Mouse (Mus musculus): Measurements from ENCODE around the gene Prkch.

The Prkch gene

DNA sequence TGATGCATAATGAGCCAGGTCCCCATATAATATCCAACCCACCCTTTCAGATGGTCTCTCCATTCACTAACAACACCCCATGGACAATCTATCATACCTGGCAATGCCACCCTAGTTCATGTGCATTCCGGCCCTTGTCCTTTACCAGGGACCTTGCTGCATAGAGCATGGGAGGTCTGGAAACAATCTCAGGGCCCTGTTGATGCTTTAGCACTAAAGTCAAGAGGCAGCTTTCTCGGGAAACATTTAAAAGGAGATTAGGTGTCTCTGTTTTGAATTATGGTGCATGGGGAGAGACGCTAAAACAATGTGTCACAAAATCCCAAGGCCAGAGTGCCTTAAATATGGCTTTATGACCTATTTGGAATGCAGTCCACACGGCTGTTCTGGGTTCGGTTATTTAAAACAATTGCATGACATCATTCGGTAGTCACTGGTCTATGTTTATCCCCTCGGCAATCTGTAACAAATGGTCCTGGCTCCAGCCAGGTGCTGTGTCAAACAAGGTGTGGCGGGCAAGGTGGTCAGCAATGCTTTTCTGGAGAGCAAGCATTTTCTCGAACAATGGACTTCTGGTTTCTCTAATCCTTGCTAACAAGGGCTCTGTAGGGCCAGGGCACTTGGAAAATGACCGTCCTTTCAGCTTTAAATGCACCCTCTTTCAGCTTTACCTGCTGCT, 217.9 kb downstream of the Prkch start:
- DNase-seq (ENCODE audit: low spot score) = no peak

DNA sequence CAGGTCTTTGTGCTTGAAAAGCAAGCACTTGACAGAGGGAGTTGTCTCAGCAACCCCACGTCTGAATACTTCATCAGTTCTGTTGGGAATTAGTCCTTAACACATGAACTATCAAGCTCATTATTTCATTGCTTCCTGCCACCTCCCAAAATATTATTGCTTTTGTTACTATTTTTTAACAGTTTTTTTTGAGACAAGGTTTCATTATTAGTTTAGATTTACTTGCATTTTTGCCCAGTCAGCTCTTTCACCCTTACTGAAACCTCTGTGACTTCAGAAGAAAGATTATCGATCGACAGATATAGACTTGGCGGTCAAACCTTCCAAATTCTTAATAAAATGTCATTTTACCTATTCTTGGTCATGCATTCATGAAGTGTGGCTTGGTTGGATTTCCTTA, 219.3 kb downstream of the Prkch start:
- DNase-seq (ENCODE audit: low spot score) = no peak

DNA sequence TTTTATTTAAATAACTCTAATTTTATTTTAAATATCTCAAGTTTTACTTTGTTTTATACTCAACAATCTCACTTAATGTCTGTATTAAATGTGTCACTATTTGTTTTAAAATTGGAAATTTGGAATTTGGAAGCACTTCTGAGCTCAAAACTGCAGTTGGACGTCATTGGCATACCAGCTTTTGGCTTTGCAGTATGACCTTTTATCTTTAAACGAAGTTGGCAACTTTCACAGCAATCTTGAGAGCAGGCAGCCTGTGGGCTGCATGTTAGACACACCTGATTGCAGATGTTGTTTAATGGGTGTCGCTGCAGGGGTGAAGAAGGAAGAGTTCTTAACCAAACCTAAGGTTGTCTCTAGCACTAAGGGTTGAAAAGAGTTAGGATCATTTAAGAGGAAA, 220.9 kb downstream of the Prkch start:
- no peak for DNase-seq (ENCODE audit: low spot score)

DNA sequence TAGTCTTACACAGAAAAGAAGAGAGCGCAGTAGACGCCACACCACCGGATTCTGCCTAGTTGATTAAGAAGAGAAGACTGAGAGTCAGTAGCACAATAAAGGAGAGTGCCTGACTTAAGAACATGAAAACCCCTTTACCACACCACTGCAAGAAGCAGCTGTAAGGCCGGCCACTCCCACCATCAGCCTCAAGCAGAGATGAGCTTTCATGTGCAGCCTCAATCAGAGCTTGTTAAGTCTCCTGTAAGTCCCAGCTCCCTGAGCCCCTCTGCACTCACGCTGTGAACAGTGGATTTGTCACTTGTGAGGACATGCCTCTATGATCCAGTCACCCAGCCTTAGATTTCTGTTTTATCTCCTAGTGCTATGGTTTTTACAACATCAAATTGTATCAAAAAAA, 221.4 kb downstream of the Prkch start:
- DNase-seq (ENCODE audit: low spot score) = no peak

DNA sequence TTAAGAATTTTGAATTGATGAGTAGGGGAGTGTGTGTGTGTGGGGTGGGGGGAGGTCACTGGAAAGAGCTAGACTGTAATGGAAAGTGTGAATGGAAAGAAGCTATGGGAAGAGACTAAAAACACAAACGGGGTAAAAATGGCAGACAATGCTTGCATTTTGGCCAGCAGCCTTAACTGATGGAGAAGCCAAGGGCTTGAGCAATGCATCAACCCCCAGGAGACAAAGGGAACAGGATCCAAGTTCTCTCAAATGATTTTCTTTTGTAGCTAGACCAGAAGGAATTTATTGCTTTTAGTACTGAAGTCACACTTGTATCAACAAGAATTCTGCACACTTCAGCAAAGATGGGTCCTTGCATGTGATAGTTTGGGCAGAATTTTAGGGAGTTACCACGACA, 222.6 kb downstream of the Prkch start:
- DNase-seq (ENCODE audit: low spot score) = no peak

DNA sequence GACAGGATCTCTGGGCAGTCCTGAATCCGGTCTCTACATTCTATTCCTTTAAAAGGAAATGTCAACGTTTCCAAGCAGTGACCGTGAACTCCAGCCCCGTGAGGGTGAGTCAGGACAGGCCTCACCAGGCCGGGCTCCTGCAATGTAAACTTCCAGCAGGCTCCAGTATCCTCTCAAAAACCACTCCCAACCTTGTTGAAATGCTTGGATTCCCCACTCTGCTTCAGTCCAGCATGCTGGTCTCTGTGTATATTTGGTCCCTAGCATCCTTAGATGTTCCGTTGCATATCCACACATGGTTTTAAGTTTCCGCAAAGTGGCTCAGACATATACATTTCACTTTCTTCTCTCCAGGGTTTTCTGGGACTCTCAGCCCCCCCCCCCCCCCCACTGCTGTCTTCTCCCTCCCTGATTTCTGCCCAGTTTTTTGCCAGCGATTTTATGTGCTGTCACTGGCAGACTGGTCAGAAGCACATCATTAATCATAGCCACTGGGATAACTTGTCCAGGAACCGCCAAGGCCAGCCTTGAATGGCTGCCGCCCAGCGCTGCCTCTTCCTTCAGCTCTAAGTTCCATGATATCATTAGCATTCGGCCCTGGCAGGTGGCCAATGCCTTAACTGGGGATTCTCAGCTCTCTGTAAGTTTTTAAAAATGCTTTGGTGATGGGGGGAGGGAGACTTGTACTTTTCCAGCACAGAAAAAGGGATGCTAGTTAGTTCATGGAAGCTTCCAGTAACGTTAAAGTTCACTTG, 225.6 kb downstream of the Prkch start:
- DNase-seq (ENCODE audit: low spot score) = peak; percentile 84

DNA sequence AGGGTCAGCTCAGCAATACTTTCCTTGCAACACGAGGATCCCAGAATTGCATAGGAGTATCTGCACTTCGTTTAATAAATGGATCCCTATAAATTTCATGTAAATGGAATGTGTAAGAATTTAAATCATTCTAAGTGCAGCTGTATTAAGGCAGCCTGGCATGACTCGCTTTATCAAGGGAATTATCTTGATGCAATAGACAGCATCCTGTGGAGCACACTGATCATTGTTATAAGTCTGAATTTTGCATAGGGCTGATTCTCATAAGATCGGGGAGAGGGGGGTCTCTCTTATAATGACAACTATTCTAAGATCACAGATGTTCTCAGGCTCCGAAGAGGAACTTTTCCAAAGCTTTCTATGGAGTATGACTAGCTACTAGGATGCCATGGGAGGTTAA, 226.3 kb downstream of the Prkch start:
- no peak for DNase-seq (ENCODE audit: low spot score)

DNA sequence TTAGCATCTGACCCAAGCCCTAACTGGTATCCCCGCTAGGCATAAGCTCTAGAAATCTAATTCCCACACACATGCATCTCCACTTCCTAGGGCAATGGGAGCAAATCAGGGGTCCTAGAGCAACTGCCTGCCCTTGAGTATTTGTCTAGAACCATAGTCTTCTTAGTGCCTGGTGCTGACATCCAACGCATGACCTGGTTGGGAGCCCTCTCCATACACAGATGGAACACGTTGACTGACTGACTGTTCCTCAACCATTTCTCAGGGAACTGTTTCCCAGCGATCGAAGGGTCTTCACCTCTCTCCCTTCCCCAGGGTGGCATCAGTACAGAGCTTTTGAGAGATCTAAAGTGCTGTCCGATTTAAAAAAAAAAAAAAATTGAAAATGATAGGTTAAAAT, 227.6 kb downstream of the Prkch start:
- no peak for DNase-seq (ENCODE audit: low spot score)

DNA sequence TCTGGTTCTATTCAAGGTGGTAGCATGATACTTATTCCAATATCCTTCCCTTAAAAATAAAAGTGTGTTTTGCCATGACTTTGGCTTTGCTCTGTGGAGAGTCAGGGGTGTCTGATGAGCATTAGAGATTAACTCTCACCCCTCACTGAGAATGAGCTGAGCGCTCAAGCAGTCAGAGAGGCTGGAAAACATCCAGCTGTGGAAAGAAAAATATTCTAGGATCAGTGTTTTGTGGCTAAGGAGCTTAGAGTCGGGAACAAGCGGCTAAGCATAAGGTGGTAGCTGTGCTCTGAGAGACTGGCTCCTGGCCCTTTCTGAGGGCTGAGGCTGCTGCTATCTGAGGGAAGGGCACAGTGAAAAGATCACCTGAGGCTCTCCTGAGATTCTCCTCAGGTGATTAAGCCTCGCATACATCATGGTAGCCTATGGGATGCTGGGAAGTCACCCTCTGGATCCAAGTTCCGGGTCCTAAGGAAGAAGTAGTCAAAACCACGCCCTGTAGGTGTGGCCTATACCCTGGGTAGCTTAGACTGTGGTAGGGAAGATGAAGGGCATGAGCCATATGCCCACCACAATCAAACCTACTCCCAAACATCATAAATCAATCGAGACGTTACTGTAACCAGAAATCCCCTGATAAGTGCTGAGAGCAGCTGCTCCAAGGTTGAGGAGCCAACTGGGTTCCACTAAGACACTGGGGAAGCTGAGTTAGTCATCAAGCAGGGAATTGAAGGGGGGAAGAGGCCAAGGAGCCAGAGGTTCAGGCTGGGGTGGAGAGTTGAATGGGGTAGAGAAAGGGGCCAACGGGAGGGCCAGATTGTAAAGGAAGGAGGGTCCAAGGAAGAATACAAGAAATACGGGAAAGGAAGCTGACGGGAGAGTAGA, 228.7 kb downstream of the Prkch start:
- no peak for DNase-seq (ENCODE audit: low spot score)

DNA sequence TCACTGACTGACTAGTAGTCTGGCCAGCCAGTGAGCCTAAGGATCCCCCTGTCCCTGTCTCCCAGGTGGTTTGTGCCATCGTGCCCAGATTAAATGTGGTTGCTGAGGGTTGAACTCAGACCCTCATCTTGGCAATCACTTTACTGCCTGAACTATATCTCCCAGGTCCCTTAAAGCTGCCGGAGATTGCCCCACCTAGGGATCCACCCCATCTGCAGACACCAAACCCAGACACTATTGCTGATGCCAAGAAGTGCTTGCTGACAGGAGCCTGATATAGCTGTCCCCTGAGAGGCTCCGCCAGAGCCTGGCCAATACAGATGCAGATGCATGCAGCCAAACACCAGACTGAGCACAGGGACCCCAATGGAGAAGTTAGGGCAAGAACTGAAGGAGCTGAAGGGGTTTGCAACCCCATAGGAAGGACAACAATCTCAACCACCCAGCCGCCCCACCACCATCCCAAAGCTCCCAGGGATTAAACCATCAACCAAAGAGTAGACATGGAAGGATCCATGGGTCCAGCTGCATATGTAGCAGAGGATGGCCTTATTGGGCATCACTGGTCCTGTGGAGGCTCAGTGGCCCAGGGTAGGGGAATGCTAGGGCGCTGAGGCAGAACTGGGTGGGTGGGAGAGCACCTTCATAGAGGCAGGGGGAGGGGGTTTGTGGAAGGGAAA, 229.6 kb downstream of the Prkch start:
- DNase-seq (ENCODE audit: low spot score) = no peak

DNA sequence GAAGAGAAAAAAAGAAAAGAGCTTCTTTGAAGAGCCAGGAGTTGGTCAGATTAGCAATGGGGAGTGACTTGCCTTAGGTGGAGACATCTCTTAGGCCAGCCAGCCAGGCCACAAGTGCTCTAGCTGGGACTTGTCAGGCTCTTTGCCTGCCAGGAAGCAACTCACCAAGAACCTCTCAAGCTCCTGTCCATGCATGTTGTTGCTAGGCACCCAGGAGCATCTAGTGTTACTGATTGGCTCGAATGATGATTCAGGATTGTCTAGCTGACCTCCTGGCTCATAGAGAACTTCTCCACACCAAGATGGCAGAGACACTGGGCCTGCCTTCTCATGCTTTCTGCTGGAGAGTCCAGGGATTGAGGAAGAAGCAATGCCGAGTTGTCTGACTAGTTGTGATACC, 230.3 kb downstream of the Prkch start:
- DNase-seq (ENCODE audit: low spot score) = no peak

DNA sequence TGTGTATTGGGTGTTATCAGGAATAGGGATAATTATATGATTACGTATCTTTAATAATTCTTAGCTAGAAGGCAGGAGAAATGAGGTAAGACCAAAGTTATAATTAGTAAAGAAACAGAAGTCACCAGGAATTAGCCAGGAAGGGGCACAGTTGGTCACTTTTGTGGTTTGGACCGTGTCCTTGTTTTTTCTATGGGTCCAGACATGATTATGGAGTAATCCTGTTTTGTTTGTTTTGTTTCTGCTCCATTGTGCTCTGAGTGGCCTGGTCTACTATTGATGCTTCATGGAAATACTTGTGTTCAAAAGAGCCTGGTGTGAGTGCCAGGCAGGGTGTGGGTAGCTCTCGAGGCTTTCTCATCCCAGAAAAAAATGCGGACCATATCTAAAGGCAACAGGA, 230.9 kb downstream of the Prkch start:
- no peak for DNase-seq (ENCODE audit: low spot score)

DNA sequence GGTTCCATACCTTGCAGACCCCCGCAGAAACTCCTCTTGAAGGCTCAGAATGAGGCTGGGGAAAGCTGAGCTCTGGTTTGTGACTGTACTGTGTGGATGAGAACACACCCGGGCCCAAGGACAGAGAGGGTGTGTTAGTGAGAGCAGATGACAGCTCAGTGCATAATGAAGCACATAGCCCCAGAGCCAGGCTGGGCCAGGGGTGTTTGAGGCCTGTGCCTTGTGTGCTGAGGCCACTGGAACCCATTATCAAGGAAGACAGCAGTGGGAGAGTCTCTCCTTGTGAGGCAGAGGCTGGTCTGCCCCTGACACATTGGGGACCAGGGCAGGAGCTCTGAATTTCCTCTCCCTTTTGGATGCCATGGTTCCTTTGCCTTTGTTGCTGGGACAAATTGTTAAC, 231.3 kb downstream of the Prkch start:
- DNase-seq (ENCODE audit: low spot score) = no peak

DNA sequence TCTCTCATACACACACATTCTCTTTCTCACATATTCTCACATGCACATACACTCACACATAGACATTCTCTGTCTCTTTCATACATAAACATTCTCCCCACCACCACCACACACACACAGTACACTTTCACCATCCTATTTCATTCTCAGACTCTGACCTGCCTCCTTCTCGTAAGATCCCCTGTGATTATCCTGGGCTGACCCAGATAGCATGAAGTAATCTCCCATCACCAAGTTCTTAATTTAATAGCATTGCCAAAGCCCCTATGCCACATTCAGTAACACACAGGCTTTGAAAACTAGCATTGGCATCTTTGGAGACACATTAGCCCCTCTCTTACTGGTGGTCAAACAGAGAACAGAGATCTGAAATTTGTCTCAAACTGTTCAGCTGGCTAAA, 232.3 kb downstream of the Prkch start:
- DNase-seq (ENCODE audit: low spot score) = no peak

DNA sequence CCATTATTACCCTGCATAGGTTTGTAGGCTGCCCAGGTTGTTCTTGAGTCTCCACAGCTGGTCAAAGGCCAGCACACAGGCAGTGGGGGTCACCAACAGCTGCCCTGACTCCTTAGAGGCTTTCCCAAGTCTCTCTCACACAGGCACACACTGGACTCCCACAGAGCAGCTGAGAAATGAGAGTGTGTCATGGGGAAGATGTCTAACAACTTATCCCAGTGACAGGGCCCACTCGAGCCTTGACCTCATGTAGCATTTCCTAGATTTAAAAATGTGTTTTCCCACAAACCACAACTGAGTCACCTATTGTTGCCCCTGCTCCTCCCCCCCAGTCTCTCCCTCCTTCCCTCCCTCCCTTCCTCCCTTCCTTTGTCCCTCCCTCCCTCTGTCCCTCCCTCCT, 234.2 kb downstream of the Prkch start:
- no peak for DNase-seq (ENCODE audit: low spot score)

DNA sequence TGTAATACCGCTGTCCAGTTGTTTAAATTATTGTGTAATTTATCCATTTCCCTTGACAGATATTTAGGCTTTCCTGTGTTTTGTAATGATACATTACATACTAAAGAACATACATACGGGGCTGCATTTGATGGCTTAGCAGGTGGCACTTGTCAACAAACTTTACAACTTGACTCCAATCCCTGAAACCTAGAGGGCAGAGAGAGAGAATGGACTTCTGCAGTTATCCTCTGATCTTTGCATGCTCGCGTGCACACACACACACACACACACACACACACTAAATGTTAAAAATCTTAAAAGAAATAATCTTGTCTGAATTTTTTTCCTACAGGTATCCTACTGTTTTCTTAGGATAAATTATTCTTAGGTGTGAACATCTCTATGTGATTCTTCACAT, 236.6 kb downstream of the Prkch start:
- no peak for DNase-seq (ENCODE audit: low spot score)

DNA sequence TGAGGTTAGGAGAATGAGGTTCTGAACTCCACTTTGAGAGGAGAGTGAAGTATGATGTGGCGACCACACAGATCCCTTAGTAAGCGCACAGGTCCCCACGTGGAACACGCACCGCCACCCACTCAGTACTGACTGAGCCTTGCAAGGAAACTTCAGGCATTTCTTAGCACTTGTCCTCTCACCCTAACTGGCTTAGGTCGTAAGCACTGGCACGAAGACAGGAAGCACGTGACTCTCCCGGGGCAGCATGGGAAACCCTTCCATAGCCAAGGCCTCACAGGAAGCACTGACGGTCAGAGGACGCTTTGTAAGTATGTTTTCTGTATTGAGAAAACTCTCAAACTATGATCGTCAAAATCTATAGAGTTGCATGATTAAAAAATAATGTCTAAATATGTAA, 237.7 kb downstream of the Prkch start:
- DNase-seq (ENCODE audit: low spot score) = no peak

DNA sequence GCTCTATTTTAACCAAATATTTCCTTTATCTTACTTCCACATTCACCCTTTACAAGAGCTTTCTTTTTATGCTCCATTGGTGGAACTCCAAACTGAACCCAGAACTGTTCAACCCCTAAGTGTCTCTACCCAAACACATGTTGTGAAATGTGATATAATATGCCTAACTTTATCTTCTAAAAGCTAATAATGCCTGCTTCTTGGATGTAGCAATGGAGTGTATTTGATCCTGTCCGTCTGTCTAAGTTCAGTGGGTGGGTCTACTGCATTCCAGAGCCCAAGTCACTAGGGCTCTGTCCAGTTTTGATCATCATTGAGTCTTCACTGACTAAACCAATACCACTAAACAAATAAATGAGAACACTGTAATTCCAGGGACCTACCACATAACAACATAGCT, 240.2 kb downstream of the Prkch start:
- no peak for DNase-seq (ENCODE audit: low spot score)

Measured in testis, postnatal 10 days (tissue).